Mouse (Mus musculus) brown adipose tissue, adult 24 weeks (tissue): ENCODE measurements around the gene Schip1. TPM values are rescaled to one million over a fixed set of nuclear protein-coding genes. Genes with fewer than 3 reads are reported as not detected.

Experiments used
- H3K27ac ChIP-seq: fragments of 200-500 bp; replicated peaks from 2 replicates; pipeline ENCODE4 v1.5.1; 2012; ENCODE audit warnings: low read depth, mild to moderate bottlenecking, low read length
- H3K4me1 ChIP-seq: fragments of 200-500 bp; 2 replicates; pipeline ENCODE4 v1.6.1; 2012; ENCODE audit warnings: low read length, mixed read lengths; ENCODE audit not compliant: control insufficient read depth, insufficient read depth, insufficient read length
- H3K4me3 ChIP-seq: fragments of 200-500 bp; 2 replicates; pipeline ENCODE4 v1.5.1; 2012; ENCODE audit warnings: low read depth, mild to moderate bottlenecking, low read length, moderate library complexity; ENCODE audit not compliant: insufficient read depth
- polyA plus RNA-seq: library from polyadenylated mRNA; stranded (reverse); fragments of >200 nt; gene quantifications from 2 replicates; pipeline ENCODE4 v1.2.4, GENCODE M21; 2012; ENCODE audit not compliant: missing spikeins, insufficient read depth, insufficient read length

Gene Schip1
- polyA plus RNA-seq, 1 experiment: 6.5 TPM

- H3K27ac ChIP-seq: no peak overlapping the region
- no peaks in the 10 kb centered on the region for H3K4me1 ChIP-seq
- no peak overlapping the region for H3K4me3 ChIP-seq
These were observed 136.6 kb downstream of the Schip1 start for GRCm38 (mm10) chr3:68201214-68201613.

GRCm38 (mm10) chr3:68202162-68202902 is 137.7 kb downstream of the Schip1 start:
- no peaks in the 10 kb centered on the region for H3K4me1 ChIP-seq
- no peak overlapping the region for H3K27ac ChIP-seq

GRCm38 (mm10) chr3:68203934-68204467 is 139.4 kb downstream of the Schip1 start:
- H3K4me1 ChIP-seq: no peaks in the 10 kb centered on the region
- no peak overlapping the region for H3K27ac ChIP-seq
- H3K4me3 ChIP-seq: no peak overlapping the region

More at GRCm38 (mm10) chr3:68202162-68202902, 137.7 kb downstream of the Schip1 start:
- H3K4me3 ChIP-seq: no peak overlapping the region

- no peak overlapping the region for H3K4me3 ChIP-seq
- no peak overlapping the region for H3K27ac ChIP-seq
- H3K4me1 ChIP-seq: no peaks in the 10 kb centered on the region
These were observed 145.8 kb downstream of the Schip1 start for GRCm38 (mm10) chr3:68210422-68210821.

- Histone ChIP-seq H3K4me1 (no peaks in the 10 kb centered on the region), H3K27ac (no peak overlapping the region), H3K4me3 (no peak overlapping the region)
These were observed 156.8 kb downstream of the Schip1 start for GRCm38 (mm10) chr3:68221452-68221851.

GRCm38 (mm10) chr3:68239887-68240286 is 175.3 kb downstream of the Schip1 start:
- Histone ChIP-seq H3K4me1 (no peaks in the 10 kb centered on the region), H3K4me3 (no peak overlapping the region), H3K27ac (no peak overlapping the region)

- Histone ChIP-seq H3K4me1 (no peaks in the 10 kb centered on the region), H3K4me3 (no peak overlapping the region), H3K27ac (no peak overlapping the region)
These were observed 178.6 kb downstream of the Schip1 start for GRCm38 (mm10) chr3:68243239-68243638.

- H3K4me1 ChIP-seq: no peaks in the 10 kb centered on the region
- H3K27ac ChIP-seq: no peak overlapping the region
These were observed 181.6 kb downstream of the Schip1 start for GRCm38 (mm10) chr3:68246154-68246553.

GRCm38 (mm10) chr3:68250589-68250988 is 186.0 kb downstream of the Schip1 start:
- Histone ChIP-seq H3K27ac (no peak overlapping the region), H3K4me1 (no peaks in the 10 kb centered on the region), H3K4me3 (no peak overlapping the region)

More at GRCm38 (mm10) chr3:68246154-68246553, 181.6 kb downstream of the Schip1 start:
- no peak overlapping the region for H3K4me3 ChIP-seq

- H3K4me1 ChIP-seq: no peaks in the 10 kb centered on the region
- no peak overlapping the region for H3K4me3 ChIP-seq
- no peak overlapping the region for H3K27ac ChIP-seq
These were observed 187.7 kb downstream of the Schip1 start for GRCm38 (mm10) chr3:68252335-68252734.

- no peaks in the 10 kb centered on the region for H3K4me1 ChIP-seq
- H3K27ac ChIP-seq: no peak overlapping the region
- no peak overlapping the region for H3K4me3 ChIP-seq
These were observed 197.7 kb downstream of the Schip1 start for GRCm38 (mm10) chr3:68262304-68262703.

GRCm38 (mm10) chr3:68267905-68268304 is 203.3 kb downstream of the Schip1 start:
- no peak overlapping the region for H3K4me3 ChIP-seq
- no peak overlapping the region for H3K27ac ChIP-seq
- H3K4me1 ChIP-seq: no peaks in the 10 kb centered on the region

GRCm38 (mm10) chr3:68269251-68269650 is 204.6 kb downstream of the Schip1 start:
- H3K27ac ChIP-seq: no peak overlapping the region

GRCm38 (mm10) chr3:68270246-68270645 is 205.6 kb downstream of the Schip1 start:
- Histone ChIP-seq H3K4me1 (no peaks in the 10 kb centered on the region), H3K27ac (no peak overlapping the region), H3K4me3 (no peak overlapping the region)

More at GRCm38 (mm10) chr3:68269251-68269650, 204.6 kb downstream of the Schip1 start:
- H3K4me3 ChIP-seq: no peak overlapping the region
- no peaks in the 10 kb centered on the region for H3K4me1 ChIP-seq

GRCm38 (mm10) chr3:68271457-68271856 is 206.9 kb downstream of the Schip1 start:
- Histone ChIP-seq H3K27ac (no peak overlapping the region), H3K4me1 (no peaks in the 10 kb centered on the region), H3K4me3 (no peak overlapping the region)

GRCm38 (mm10) chr3:68271881-68272280 is 207.3 kb downstream of the Schip1 start:
- H3K27ac ChIP-seq: no peak overlapping the region
- H3K4me3 ChIP-seq: no peak overlapping the region
- H3K4me1 ChIP-seq: no peaks in the 10 kb centered on the region
